Mouse (Mus musculus) hindbrain, embryonic 10.5 days (tissue): Measurements from ENCODE around the gene Cnpy1. TPM values are rescaled to one million over a fixed set of nuclear protein-coding genes. Genes with fewer than 3 reads are reported as not detected.

Source experiments
- DNase-seq: peaks from one replicate; pipeline ENCODE4 v3.0.0-alpha.2; 2017; ENCODE audit warnings: low spot score
- H3K27ac ChIP-seq: fragments of 300-500 bp; sonication (generic); 2 replicates; pipeline ENCODE4 v1.5.1; 2016; ENCODE audit warnings: mild to moderate bottlenecking, moderate library complexity
- H3K27me3 ChIP-seq: fragments of 300-500 bp; sonication (generic); 2 replicates; pipeline ENCODE4 v1.6.1; 2016; ENCODE audit warnings: mild to moderate bottlenecking; ENCODE audit not compliant: poor library complexity, insufficient read depth, severe bottlenecking
- H3K36me3 ChIP-seq: fragments of 300-500 bp; sonication (generic); 2 replicates; pipeline ENCODE4 v1.6.1; 2016; ENCODE audit warnings: mild to moderate bottlenecking, moderate library complexity
- H3K4me1 ChIP-seq: fragments of 300-500 bp; sonication (generic); replicated peaks from 2 replicates; pipeline ENCODE4 v1.6.1; 2016; ENCODE audit warnings: mild to moderate bottlenecking
- H3K4me3 ChIP-seq: fragments of 300-500 bp; sonication (generic); 2 replicates; pipeline ENCODE4 v1.5.1; 2016; ENCODE audit warnings: mild to moderate bottlenecking, moderate library complexity
- H3K9me3 ChIP-seq: fragments of 300-500 bp; sonication (generic); 2 replicates; pipeline ENCODE4 v1.6.1; 2016; ENCODE audit warnings: mild to moderate bottlenecking, moderate library complexity
- WGBS: fragments of 180-500 bp; shearing (Covaris S2); methylation state at CpG from one replicate; pipeline ENCODE4 v1.1.7; 2016; 5-methylcytosine and 5-hydroxymethylcytosine counted together
- polyA plus RNA-seq: library from polyadenylated mRNA; unstranded; fragments of >200 nt; fragmentation: Nextera tagmentation; extraction: Ambion mirVana; gene quantifications from 2 replicates; pipeline ENCODE4 v1.2.1, GENCODE M21; 2016

Cnpy1 gene
- 46.7 and 69.8 TPM in 2 replicates for polyA plus RNA-seq

DNA sequence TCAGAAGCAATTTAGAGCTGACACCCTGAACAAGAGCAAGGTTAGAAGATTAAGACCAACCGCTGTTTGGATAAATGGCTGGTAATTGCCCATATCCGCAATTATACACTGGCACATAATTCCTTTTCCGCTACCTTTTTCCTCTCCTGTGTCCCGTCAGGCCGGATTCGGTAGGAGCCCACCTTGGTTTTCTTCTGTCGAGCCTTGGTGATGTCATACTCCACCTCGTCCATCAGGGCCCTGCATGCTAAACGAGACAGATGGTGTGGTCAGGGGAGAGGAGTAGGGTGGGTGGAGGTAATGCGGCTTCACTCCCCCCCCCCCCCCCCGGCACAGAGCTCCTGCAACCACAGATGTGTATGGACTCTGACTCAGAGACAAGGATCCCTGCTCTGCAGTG lies at the start of gene Cnpy1:
TSS of gene Cnpy1 (minus strand) at position 233 of the 400 bp plus-strand sequence.
- no peak for DNase-seq

DNA sequence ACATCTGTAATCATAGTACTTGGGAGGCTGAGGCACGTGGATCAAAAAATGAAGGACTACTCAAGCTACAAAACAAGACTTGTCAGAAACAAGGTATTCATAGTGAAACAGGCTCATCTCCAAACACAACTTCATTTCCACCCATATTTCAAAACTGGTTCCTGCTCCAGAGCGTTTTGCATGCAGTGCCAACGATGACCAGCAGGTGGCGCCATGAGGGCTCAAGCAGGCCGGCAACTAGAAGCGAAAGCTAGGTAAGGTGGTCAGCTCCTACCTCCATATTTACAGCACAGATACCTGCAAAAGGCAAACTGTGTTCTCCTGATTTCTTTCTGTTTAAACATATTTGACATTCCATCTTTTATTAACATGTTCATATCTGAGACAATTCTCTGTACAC lies 48.4 kb upstream of the Cnpy1 start:
- Histone ChIP-seq H3K4me1 (peaks cover 3% of the 10 kb centered on the region; the same call in 1 of the 2 replicates), H3K27ac (no peak overlapping the region), H3K4me3 (no peak overlapping the region), H3K27me3 (no peaks in the 10 kb centered on the region), H3K36me3 (no peaks in the 10 kb centered on the region), H3K9me3 (no peaks in the 10 kb centered on the region)
- 11% methylated on average over 6 of the region's 6 CpGs for WGBS
- DNase-seq: peak; percentile 82

More for the DNA sequence above, at the start of gene Cnpy1:
- no peaks in the 10 kb centered on the region for H3K36me3 ChIP-seq
- H3K4me1 ChIP-seq: peaks cover 6% of the 10 kb centered on the region; the same call in 1 of the 2 replicates
- H3K27me3 ChIP-seq: peaks cover 5% of the 10 kb centered on the region; the same call in 1 of the 2 replicates
- H3K4me3 ChIP-seq: no peak within 1 kb of the TSS
- 74% methylated on average over 11 of the region's 11 CpGs for WGBS
- no peak within 1 kb of the TSS for H3K27ac ChIP-seq
- H3K9me3 ChIP-seq: no peaks in the 10 kb centered on the region

DNA sequence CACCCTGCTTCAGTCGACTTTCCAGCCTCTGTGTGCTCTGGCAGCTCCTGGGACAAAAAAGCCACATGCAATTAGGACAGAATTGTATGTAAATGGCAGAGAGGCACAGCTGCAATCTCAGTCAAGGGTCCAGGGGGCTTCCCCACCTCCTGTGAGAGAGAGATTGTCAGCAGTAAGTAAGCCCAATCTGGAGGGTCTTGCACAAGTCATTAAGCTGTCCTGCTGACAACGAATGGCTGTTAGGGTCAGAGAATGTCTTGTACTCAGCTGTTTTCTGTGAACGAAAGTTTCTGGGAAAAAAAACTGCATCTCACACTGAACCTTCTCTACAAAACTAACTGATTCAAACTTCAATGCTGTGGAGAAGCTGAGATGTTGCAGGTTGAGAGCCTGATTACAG lies 46.7 kb upstream of the Cnpy1 start:
- Histone ChIP-seq H3K4me1 (peaks cover 8% of the 10 kb centered on the region; the same call in 1 of the 2 replicates), H3K9me3 (no peaks in the 10 kb centered on the region), H3K4me3 (no peak overlapping the region), H3K27me3 (no peaks in the 10 kb centered on the region), H3K27ac (no peak overlapping the region), H3K36me3 (no peaks in the 10 kb centered on the region)
- WGBS: 55% methylated on average over 3 of the region's 3 CpGs
- DNase-seq: no peak

DNA sequence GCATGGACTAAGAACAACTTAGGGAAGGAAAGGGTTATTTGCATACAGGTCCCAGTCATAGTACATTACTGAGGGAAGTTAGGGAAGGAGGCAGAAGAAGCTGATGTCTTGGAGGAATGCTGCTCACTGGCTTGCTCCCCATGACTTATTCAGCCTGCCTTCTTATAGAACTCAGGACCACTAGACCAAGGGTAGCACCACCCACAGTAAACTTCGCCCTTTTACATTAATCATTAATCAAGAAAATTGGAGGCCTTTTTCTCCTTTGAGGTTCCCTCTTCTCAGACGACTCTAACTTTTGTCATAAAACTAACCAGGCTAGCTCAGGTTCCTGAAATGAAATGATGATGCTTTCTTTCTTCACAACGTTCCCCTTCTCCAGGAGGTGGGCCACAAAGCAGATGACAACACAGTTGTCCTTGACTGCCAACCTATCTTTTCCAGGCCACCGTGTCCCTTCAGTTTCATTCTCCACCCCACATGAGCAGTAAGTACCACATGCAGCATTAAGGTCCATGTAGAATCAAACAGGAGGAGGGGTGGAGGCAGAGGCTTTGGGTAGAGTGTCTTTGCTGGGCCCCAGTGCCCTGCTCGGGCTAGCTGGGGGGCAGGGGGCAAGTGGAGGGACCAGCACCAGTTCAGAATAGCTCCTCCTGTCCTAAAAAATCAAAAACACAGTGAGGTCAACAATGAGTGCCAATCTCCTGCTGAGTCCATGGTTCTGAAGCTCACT lies 45.7 kb upstream of the Cnpy1 start:
- WGBS: 88% methylated on average over 5 of the region's 5 CpGs
- no peak for DNase-seq

DNA sequence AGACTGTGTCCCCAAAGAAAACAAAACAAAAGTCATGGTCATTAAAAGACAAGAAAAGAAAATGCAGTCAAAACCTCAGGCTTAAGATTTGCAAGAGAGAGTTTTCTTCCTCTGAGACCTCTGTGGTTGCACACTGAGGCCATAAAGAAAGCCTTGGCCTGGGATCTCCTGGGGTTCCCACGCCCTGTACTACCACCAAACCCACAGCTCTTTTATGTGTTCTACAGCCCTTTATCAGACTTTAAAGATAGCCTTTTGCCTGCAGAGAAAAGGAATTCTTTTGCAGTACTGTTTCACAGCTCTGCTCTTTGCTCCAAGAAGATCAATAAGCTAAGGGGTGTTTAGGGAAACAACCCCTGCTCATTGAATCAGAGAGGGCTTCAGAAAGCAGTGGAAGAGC lies 45.0 kb upstream of the Cnpy1 start:
- Histone ChIP-seq H3K27ac (no peak overlapping the region), H3K27me3 (no peaks in the 10 kb centered on the region), H3K9me3 (no peaks in the 10 kb centered on the region), H3K4me3 (no peak overlapping the region), H3K36me3 (no peaks in the 10 kb centered on the region), H3K4me1 (peaks cover 8% of the 10 kb centered on the region; the same call in 1 of the 2 replicates)
- no peak for DNase-seq
- 55% methylated on average over 1 of the region's 1 CpGs for WGBS

More for the DNA sequence above, 45.7 kb upstream of the Cnpy1 start:
- Histone ChIP-seq H3K4me1 (peaks cover 8% of the 10 kb centered on the region; the same call in 1 of the 2 replicates), H3K27ac (no peak overlapping the region), H3K9me3 (no peaks in the 10 kb centered on the region), H3K4me3 (no peak overlapping the region), H3K36me3 (no peaks in the 10 kb centered on the region), H3K27me3 (no peaks in the 10 kb centered on the region)

DNA sequence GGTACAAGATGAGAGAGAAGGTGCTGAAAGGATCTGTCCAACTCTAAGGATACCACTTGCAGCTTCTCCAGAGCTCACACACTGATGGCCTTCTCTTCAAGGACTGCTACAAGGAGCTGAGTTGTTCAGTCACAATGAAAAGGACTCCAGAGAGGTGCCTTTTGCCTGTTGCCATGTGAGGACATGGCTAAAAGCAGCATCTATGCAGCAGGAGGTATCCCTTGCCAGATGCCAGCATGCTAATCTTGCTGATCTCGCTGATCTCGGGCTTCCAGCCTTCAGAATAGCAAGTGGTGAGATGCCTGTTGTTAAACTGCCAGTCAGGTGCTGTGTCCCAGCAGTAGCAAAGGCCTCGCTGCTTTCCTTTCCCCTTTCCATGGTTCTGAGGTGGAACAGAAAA lies 43.5 kb upstream of the Cnpy1 start:
- 51% methylated on average over 3 of the region's 3 CpGs for WGBS
- DNase-seq: no peak
- no peak overlapping the region for H3K27ac ChIP-seq
- no peaks in the 10 kb centered on the region for H3K36me3 ChIP-seq
- no peaks in the 10 kb centered on the region for H3K27me3 ChIP-seq
- H3K9me3 ChIP-seq: no peaks in the 10 kb centered on the region
- H3K4me3 ChIP-seq: no peak overlapping the region
- peaks cover 8% of the 10 kb centered on the region; the same call in 1 of the 2 replicates for H3K4me1 ChIP-seq

DNA sequence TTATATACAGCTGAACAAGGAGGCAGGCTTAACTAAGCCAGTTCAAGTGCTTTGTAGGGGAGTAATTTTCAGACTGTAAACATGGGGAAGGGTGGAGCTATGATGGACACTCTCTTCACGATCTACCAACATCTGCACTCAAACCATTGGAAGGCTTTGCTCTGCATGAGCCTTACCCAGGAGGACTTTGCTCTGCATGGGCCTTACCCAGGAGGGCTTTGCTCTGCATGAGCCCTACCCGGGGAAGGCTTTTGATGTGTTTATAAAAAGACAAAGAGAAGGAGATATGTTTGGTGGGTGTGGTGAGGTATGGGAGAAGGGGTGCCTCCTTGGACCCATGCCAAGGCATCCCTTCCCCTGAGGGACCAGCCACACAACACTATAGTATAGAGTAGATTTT lies 31.7 kb upstream of the Cnpy1 start:
- Histone ChIP-seq H3K4me1 (no peaks in the 10 kb centered on the region), H3K27me3 (no peaks in the 10 kb centered on the region), H3K9me3 (no peaks in the 10 kb centered on the region), H3K36me3 (no peaks in the 10 kb centered on the region), H3K4me3 (no peak overlapping the region), H3K27ac (no peak overlapping the region)
- WGBS: 60% methylated on average over 2 of the region's 2 CpGs
- no peak for DNase-seq

DNA sequence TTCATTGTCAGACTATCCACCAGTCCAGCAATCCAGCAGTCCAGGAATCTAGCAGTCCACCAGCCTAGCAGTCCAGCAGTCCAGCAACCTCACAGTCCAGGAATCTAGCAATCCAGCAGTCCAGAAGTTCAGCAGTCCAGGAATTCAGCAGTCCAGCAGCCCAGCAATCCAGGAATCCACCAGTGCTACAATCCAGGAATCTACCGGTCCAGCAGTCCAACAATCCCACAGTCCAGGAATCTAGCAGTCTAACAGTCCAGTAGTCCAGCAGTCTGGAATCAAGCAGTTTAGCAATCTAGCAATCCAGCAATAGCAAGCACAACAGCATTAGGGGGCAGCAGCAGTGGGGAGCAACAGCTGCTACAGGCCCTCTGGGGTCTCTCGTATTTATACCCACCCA lies 27.2 kb upstream of the Cnpy1 start:
- Histone ChIP-seq H3K9me3 (no peaks in the 10 kb centered on the region), H3K27me3 (no peaks in the 10 kb centered on the region), H3K4me3 (no peak overlapping the region), H3K36me3 (no peaks in the 10 kb centered on the region), H3K4me1 (no peaks in the 10 kb centered on the region), H3K27ac (no peak overlapping the region)
- no peak for DNase-seq
- WGBS: 79% methylated on average over 2 of the region's 2 CpGs

DNA sequence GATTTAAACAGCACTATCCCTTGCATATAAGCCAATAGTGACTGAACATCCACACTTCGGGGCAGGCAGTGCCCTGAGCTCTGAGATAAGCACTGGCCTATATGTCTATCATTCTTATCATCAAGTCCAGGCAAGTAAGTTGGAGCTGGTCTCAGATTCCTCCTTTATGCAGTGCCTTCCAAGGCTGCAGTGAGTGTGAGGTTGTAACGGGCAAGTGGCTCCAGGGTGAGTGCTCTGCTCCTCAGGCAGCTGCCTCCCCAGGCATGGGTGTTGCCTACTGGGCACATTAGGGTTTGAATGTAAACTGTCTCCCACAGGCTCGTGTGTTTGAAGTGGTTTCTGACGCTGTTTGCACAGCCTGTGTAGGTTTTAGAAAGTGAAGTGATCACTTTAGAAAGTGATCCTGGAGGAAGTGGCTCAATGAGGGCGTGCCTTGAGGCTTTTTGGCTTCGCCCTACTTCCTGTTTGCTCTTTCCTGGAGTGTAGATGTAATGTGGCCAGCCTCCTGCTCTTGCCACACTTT lies 23.9 kb upstream of the Cnpy1 start:
- no peak for DNase-seq
- Histone ChIP-seq H3K27me3 (no peaks in the 10 kb centered on the region), H3K36me3 (no peaks in the 10 kb centered on the region), H3K4me3 (no peak overlapping the region), H3K4me1 (peaks cover 6% of the 10 kb centered on the region; the same call in 1 of the 2 replicates), H3K9me3 (no peaks in the 10 kb centered on the region), H3K27ac (no peak overlapping the region)
- 60% methylated on average over 6 of the region's 6 CpGs for WGBS

DNA sequence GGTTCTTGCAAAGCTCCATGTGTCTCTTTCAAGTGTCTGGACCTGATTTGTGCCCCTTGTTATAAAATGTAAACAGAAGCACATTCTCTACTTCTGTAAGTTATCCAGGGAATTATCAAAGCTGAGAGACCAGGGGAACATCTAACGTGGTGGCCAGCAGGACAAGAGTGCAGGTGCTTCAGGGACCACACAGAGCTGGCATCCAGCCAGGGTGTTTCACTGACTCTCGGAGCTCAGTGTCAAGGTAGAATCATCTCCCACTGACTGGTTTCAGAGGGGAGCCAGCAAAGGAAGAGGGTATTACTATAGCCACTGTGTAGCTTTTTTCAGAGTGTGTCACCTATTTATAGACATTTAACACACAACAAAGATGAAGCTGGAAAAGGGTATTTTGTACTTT lies 22.0 kb upstream of the Cnpy1 start:
- no peaks in the 10 kb centered on the region for H3K36me3 ChIP-seq
- no peak for DNase-seq
- no peaks in the 10 kb centered on the region; the same call in 1 of the 2 replicates for H3K27me3 ChIP-seq
- no peaks in the 10 kb centered on the region for H3K9me3 ChIP-seq
- no peak overlapping the region for H3K27ac ChIP-seq
- H3K4me1 ChIP-seq: peaks cover 16% of the 10 kb centered on the region
- no peak overlapping the region for H3K4me3 ChIP-seq
- WGBS: 63% methylated on average over 2 of the region's 2 CpGs

DNA sequence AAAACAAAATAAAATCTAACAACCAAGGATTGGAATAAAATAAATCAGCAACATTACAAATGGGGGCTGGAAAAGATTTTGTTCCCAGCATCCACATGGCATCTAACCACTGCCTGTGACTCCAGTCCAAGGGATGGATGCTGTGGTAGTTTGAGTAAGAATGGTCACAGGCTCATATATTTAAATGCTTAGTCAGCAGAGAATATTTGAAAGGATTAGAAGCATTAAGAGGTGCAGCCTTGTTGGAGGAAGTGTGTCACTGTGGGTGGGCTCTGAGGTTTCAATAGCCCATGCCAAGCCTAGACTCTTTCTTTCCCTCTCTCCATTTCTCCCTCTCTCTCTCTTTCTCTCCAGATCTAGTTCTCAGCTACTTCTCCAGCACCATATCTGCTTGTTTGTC lies 20.0 kb upstream of the Cnpy1 start:
- DNase-seq: no peak
- Histone ChIP-seq H3K27me3 (no peaks in the 10 kb centered on the region; the same call in 1 of the 2 replicates), H3K4me3 (no peak overlapping the region), H3K27ac (no peak overlapping the region), H3K9me3 (no peaks in the 10 kb centered on the region), H3K4me1 (peaks cover 16% of the 10 kb centered on the region), H3K36me3 (no peaks in the 10 kb centered on the region)

DNA sequence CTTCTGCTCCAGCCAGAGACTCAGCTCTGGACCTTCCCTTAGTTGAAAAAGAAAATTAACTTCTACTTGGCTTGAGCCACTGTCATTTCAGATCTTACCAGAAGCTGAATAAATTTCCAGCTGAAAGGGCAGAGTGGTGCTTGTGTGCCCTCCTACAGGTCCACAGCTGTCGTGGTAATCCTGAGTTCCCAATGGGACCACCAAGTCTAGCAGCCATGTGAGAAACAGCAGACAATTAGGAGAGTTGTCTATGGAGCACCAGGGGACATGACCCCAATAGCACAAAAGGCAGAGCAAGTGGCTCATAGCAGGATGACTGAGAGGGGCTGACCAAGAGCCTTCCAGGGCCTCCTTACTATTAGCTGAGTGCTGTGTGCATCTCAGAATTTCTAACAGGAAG lies 18.2 kb upstream of the Cnpy1 start:
- Histone ChIP-seq H3K27me3 (no peaks in the 10 kb centered on the region; the same call in none of the 2 replicates), H3K27ac (no peak overlapping the region), H3K4me1 (peaks cover 20% of the 10 kb centered on the region), H3K36me3 (no peaks in the 10 kb centered on the region), H3K4me3 (no peak overlapping the region), H3K9me3 (no peaks in the 10 kb centered on the region)
- DNase-seq: no peak
- 29% methylated on average over 1 of the region's 1 CpGs for WGBS

DNA sequence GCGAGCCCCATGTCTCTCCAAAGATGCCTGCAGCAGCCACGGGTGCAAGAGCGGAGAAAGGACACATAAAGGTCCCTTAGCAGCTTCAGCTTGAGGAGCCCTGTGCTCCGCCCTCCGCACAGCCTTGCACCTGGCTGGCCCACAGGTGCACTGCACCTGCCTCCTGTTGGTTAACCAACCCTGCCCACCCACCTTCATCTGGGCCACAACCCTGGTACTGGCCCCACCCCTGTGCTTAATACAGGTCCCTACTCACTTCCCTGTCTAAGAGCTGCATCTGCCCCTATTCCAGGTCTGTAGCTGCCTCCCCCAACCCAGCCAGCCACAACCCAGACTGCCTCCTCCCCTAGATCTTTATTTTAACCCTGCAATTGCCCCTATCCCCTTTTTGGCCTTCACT lies 16.5 kb upstream of the Cnpy1 start:
- Histone ChIP-seq H3K27me3 (no peaks in the 10 kb centered on the region; the same call in none of the 2 replicates), H3K36me3 (no peaks in the 10 kb centered on the region), H3K27ac (no peak overlapping the region), H3K4me1 (peaks cover 17% of the 10 kb centered on the region), H3K9me3 (no peaks in the 10 kb centered on the region), H3K4me3 (no peak overlapping the region)
- no peak for DNase-seq
- WGBS: 83% methylated on average over 5 of the region's 5 CpGs
